Mouse (Mus musculus) megakaryocyte progenitor cell, adult 5-6 weeks (primary cell): ENCODE results near the gene Six3. TPM values are rescaled to one million over a fixed set of nuclear protein-coding genes. Genes with fewer than 3 reads are reported as not detected.

Experiments used
- ATAC-seq: replicated peaks from 2 replicates; pipeline ENCODE4 v1.8.0; 2016; ENCODE audit warnings: mild to moderate bottlenecking, moderate TSS enrichment, inconsistent platforms; ENCODE audit not compliant: poor library complexity
- total RNA-seq, 2 experiments: library from RNA; stranded (forward) in 1 of 2; stranded (reverse) in 1 of 2; fragments of 157-497, 149-512 nt in 1 of 2; fragments of 200-1000 nt in 1 of 2; gene quantifications; 2 replicates each; pipeline versions ENCODE4 v1.2.3 to v1.2.4; 2015 to 2017

The Six3 gene
- total RNA-seq, 2 experiments from 2014 or later = not detected

DNA sequence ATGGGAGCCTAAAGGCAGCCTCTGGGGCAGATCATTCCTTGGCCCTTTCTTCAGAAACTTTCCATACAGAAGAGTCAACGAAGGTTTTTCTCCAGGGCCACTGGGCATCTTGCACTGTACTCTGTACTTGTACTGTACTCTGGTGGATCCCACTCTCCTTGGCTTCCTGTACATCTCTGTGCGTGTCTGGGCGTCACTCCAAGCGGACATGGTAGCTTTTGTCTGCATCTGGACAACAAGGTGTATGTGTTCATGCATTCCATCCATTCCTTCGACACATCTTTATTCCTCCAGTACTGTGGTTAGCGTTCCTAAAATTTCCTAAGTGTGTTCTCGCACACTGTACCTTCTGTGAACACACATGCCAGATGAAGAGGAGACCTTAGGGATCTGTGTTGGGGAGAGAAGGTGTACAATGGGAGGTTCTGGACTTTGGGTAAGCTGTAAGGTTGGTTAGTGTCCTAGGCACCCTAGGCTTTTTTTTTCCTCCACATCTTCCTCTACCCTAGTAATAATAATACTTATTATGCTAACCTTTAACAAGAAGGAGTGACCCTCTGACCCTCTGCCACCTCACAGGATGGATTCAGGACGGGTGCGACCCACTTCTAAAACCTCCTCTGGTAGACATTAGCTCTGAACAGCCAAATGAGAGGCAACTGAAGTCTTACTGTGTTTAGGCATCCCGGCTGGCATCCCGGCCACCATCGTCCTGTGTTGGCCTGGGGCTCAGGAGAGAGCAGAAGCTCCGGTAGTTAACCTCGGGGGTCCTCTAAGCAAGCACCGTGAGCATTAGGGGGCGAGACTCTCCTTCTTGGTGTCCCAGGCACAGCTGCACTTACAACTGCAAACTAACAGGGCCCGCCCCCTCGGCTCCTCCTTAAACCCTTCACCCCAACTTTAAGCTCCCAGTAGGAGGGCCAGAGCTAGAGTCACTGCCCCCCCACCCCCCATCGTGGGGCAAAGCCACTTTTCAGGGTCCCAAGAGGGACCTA lies 1.6 kb upstream of the Six3 start:
- no peak for ATAC-seq

DNA sequence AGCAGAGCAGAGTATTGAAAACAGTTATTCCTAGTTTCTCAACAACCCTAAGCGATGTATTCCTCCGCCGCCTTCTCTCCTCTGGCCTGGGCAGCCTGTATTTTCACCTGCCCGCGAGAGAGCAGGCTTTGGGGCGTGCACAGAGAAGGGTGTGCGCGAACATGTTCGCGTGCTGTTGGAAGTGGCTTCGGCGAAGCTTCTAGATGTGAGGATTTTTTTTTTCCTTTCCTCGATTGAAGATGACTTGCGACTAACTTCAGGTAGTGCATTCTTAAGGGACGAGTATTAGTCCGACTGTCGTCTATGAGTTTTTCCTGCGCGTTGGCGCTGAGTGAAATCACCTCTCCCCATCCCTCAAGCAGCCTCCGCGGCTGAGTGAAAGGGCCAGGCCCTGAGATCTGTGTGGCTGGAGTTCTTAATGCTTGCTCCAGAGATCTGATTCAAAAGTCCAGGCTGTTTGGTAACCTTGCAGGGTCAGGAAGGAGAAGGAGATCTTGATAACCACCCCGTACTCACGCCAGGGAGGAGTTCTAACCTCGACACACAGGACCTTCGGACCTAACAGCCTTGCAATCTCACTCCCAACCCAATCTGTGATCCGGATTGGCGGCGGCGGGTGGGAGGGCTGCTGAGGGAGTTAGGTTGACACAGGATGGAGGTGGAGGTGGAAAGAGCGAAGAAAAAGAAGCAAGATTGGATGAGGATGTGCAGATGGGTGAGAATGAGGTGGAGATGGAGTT lies 712 bp upstream of the Six3 start:
- no peak for ATAC-seq

DNA sequence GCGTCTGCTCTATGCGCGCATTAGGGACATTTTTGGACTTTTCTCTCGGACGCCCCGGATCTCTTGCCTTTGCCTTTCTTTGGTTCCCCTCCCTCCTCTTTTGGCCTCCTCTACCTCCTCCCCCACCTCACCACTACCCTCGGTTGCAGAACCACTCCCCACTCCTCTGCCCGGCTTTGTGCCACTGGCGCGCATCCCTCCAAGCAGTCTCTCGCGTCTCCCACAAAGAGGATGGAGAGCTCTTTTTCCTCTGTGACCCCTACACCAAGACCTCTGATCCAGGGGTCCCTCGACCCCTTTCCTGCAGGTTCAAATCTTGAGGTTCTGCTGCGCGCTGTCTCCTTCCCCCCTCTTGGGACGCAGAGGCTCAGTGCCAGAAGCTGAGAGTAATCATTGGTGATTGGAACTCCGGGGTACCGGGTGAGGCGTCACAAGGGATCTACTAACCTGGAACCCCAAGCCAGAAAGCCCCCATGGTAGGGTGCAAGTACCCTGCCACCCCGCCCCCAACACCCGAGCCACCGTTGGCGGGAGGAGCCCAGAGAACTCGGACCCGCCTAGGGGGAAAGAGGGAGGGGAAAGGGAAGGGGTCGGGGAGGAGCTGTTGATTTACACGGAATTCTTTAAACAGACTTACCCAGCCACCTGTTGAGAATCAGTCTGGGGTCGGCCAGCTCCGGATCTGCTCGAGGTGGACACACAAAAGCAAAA lies 758 bp downstream of the Six3 start:
- ATAC-seq = no peak

DNA sequence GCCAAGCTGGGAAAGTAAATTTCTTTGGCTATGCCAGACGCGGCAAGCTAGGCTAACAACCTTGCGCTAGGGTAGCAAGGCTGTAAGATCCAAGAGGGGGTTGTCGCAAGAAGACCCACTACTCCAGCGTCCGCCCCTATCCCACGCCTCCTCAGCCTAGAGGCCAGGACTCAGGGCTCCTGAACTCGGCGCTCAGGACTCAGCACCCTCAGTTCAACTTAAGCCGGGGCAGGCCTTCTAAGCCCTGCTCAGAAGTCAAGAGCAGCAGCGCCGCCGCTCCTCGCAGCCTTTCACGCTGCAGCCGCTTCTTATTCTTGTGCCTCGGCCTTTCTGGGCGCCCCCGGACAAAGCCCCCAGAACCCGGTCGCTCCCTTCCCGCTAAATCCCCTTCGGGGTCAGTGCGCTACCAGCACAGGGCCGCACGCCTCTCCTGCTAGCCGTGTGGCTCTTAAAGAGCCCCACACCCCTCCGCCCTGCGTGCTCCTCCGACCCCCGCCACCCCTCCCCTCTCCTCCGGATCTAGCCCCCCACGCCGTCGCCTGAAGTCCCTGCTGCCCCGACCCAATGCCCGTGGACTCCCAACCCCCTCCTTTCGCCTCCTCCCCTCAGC lies 1.4 kb downstream of the Six3 start:
- no peak for ATAC-seq

DNA sequence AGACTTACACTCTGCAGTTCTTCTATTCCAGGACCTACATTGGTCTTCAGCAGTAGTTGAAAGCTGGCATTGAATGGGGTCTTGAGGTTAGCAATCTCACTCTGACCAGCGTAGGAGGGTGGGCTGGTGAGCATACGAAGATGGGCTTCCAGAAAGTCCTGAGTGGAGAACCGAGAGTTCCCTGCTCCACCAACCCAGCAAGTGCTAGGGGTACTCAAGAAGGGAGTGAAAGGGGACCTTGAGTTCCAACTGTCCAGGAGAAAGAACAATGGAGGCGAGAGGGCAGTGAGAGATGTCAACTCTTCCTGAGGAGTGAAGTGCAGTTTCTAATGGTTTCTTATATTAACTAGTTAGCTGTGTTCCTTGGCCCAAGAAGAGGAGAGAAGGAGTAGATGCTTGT lies 2.2 kb downstream of the Six3 start:
- no peak for ATAC-seq

DNA sequence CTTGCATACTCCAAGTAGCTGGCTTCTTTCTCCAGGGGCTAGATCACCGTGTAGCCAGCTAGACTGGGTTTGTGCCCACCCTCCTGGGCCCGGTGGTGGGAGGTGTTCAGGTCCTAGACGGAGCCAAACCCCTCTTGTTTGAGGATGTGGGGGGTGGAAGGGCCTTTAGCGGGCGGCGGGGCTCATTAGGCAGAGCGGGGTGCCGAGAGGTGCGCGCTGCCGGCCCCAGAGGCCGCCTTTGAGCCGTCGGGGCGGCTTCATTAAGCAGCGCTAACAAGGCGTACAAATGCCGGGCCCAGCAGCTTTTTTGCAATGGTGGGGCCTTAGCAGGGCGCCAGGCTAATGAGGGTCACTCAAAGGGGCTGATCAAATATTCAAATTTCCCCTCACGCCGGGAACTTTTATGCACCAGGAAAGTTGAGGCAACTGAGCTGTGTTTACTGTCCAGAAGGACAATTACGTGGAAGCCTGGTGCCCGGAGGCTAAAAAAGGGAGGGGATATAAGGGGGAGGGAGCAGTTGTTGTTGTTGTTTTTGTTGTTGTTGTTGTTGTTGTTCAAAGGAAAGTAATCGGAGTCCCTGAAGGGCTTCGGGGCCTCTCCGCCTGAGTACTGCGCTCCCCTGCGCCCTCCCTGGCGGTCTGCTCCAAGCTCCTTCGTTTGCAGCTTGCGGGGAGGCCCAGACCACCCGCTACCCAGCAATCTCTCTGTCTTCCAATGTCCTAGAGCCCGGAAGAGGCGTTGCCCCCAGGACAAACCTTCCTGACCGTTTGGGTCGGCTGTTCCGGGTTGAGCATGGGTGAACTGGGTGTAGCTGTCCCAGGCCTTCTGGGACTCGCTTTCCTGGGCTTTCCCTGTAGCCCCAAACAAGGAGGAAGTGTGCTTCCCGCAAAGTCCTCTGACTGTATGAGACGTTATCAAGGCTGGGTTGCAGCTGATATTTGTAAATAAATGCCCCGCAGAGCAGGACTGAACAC lies 3.4 kb downstream of the Six3 start:
- no peak for ATAC-seq

DNA sequence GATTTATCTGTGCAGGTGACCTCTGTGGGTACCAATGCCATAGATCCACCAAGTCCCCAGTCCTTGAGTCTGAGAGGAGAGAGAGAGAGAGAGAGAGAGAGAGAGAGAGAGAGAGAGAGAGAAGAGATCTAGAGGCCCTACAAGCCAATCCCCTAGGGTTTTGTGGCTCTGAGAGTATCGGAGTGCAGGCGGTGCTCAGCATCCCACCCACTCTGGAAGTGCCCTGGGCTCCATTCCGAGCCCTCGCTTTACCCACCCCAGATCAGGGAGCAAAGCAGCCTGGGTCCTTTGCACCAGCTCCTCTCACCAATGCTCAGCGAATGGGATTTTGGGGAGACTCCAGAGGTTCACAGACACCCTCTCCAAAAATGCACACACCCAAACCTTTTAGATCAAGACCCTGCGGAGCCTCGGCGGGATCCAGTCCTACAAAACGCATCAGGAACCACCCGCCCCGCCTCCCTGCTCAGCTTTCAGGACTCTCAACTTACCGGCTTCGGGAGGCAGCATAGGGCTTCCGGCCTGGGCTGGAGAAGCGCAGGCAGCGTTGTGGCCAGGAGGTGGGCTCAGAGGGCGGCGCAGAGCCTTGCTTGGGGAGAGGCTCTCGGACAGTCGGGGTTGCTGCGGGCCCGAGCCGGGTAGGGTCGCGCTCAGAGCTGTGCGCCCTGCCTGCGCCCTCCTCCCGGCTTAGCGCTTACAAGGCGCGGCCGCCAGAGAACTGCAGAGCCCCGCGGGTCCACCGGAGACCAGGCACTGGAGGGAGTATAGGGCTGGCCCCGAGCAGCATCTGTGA lies 4.4 kb downstream of the Six3 start:
- no peak for ATAC-seq

DNA sequence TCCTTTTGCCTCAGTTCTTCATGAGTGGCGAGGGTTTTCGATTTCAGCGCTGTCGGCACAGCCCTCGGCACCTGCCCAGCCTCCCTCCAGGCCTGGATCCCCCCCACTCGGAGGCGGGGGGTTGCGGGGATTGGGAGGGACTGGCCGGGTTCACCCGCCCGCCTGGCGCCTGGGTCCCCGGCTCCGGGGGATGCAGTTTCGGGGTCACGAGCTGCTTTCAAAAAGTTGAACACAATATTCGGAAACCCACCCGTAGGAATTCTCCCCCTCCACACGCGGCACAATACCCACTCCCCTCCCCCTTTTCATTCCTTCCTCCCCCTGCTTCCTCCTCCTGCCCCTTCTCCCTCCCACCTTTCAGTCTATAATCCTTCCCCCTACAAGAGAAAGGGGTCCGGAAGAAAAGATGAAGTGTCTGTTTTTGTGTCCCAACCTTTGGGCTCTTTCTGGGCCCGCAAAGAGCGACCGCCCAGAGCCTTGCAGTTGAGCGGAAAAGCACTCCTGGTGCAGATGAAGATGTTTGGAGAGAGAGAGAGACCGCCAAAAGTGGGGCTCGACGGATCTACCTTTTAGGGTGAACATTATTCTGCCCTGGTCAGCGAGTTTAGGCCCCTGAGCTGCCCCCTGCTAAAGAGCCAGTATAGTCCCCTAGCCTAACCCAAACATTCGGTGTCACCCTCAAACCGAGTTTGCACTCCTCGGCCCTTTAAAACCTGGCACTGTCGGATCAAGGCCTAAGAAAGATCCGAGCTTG lies 5.1 kb downstream of the Six3 start:
- no peak for ATAC-seq

DNA sequence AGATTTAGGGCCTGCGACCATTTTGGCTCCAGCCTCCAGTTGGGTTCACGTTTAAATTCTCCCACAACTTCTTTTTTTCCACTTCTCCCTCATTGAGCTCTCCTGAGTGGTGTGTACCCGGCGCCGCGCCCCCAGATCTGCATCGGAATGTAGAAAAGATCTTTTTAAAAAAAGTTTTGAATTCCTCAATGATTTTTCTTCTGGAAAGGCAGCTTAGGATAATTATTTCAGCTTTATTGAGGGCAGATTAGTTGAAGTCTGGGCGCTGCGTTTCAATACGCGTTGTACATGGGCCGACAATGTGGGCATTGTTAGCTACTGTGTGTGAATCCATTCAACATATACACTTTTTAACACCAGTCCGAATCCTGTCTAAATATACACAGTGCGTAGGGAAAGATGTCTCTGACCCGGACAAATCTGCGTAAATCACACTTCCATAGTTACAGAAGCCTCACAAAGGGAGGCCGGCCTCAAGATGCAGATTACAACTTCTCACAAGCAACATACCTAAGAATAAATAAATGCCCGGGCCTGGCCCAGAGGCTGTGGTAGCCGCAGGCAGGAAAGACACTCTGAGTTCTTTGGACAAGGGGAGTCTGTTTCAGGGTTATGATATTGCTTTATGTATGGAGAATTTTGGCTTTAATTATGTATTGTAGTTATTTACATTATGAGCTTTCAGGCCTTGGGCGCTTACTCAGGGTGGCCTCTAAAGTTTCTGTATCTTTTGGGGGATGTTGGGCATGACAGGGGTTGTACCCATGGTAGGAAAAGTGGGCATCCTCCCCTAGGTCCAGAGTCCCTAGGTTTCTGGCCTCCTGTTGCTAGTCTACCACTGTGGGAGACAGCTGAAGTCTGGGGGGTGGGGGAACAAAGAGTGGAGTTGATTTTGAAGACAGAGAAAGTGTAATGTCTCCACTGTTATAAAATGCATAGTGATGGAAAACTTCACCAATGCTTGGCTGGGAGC lies 6.0 kb downstream of the Six3 start:
- no peak for ATAC-seq

DNA sequence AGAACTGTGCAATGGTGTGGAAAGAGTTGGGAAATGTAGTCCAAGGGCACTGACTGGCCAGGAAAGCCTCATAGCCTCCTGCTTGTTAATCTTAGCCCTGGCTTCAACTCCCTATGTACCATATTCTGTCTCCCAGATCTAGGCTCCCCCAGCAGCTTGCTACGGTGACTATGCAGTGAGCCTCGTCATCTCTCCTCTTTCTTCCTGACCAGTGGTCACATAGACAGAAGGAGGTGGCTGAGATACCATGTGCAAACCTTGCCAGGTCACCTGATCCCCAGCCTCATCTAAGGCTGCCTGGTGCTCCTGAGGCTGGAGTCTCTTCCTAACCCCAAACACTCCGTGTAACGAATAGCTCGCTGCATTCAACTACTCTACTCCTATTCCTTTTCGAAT lies 6.7 kb downstream of the Six3 start:
- no peak for ATAC-seq

DNA sequence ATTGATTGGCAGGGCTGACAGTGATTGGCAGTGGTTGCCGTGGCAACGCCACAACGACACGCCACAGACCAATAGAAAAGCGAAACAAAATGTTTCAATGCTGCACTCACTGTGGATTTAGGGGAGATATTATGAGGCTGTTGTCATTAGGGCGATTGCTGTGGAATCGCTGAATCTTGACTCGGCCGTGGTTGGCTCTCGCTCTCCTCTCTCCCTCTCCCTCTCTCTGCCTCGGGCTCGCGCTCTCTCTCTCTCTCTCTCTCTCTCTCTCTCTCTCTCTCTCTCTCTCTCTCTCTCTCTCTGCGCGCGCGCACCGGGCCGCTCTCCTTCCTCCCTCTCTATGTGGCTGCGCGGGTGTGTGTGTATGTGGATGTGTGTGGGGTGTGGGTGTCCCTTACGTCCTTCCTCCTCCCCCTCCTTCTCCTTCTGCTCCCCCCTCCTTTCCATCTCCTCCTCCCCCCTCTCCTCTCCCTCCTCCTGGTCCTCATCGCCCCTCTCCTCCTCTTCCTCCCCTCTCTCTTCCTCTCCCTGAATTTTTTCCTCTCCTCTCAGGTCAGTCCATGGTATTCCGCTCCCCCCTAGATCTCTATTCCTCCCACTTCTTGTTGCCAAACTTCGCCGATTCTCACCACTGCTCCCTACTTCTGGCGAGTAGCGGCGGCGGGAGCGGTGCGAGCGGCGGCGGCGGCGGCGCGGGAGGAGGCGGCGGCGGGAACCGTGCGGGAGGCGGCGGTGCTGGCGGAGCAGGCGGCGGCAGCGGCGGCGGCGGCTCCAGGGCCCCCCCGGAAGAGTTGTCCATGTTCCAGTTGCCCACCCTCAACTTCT lies 7.5 kb downstream of the Six3 start:
- no peak for ATAC-seq

DNA sequence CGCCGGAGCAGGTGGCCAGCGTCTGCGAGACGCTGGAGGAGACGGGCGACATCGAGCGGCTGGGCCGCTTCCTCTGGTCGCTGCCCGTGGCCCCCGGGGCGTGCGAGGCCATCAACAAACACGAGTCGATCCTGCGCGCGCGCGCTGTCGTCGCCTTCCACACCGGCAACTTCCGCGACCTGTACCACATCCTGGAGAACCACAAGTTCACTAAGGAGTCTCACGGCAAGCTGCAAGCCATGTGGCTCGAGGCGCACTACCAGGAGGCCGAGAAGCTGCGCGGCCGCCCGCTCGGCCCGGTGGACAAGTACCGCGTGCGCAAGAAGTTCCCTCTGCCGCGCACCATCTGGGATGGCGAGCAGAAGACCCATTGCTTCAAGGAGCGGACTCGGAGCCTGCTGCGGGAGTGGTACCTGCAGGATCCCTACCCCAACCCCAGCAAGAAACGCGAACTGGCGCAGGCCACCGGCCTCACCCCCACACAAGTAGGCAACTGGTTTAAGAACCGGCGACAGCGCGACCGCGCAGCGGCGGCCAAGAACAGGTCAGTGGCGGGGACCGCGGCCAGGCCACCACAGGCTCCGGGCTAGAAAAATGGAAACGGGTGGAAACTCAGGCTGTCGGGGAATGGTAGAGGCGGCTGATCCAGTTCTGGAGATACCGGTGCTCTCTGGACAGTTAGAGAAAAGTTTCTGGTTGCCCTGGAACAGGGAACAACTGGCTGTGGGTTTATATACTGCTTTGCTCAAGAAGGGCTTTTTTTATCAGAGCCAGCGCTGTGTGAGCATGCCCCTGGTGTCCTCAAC lies 8.3 kb downstream of the Six3 start:
- ATAC-seq = peak; percentile 16; the same call in 1 of the 2 replicates

DNA sequence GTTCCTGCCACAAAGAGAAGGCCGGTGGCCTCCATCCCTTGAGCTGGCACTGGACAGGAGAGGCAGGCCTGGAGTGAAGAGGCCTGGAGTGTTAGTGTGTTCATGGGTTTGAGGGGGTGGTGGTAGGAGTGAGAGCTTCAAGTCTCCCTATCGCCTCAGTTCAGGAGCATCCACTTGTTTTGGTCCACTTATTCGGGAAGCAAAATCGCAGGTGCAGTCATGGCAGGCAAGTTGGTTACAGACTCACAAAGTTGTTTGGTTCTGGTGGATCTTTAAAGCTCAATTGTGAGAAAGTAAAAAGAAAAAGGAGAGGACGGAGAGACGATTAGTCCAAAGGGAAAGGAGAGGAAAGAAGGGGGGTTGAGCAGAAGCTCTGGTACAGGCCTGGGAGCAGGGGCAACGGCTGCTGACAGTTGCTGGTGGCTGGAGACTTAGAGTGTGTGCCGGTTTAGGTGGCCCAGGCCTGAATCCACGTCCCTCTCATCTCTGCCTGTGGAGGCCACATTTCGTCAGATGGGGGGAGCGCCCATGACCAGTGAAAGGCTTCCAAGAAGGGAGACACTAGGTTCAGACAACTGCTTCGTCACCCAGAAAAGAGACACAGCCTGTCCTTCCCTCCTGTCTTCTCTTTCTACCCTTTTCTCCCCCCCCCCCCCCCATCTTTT lies 9.2 kb downstream of the Six3 start:
- ATAC-seq = no peak

DNA sequence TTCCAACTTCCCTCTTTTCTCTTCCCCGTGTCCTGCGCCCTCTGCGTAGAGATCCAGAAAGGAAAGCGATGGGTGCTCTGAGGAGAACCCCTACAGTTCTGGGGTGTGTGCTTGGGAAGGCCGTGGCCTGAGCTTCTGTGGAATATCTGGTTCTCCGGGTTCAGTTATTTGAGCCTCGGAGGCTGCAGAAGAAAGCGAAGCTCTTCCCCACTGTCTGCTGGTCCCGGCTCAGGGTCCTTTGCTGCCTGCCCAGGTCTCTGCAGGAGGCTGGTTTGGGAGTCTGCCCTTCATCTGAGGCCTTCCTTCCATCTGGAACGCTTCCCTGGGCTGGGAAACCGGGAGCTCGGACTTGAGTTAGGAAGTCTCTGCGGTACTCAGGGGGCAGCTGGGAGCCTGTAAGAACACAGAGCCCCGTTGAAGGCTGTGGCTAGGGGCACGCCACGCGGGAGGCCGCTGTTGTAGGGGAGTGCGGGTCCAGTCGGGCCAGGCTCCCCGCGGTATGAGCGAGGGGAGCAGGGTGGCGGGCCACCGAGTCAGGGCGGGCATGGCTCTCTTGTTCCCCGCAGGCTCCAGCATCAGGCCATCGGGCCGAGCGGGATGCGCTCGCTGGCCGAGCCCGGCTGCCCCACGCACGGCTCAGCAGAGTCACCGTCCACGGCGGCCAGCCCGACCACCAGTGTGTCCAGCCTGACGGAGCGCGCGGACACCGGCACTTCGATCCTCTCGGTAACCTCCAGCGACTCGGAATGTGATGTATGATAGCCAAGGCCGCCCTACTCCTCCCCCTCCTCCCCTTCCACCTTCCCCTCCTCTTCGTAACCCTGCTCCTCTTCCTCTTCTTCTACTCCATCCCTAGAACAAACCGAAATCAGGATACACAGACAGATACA lies 10.0 kb downstream of the Six3 start:
- no peak for ATAC-seq
